Mouse (Mus musculus): Measurements from ENCODE around the gene Bbc3.
A peak's percentile ranks its signal among the peaks of the same experiment; 100 is the strongest.

Gene Bbc3

GRCm38 (mm10) chr7:16319216-16319615 is 11.0 kb downstream of the Bbc3 start:
- no peak for DNase-seq

GRCm38 (mm10) chr7:16320479-16320878 is 12.3 kb downstream of the Bbc3 start:
- DNase-seq, result no peak

GRCm38 (mm10) chr7:16324661-16325060 is 16.5 kb downstream of the Bbc3 start:
- DNase-seq, result no peak

GRCm38 (mm10) chr7:16325920-16326606 is 17.9 kb downstream of the Bbc3 start:
- DNase-seq, result peak; percentile 75

- DNase-seq, result no peak
Observed at GRCm38 (mm10) chr7:16326607-16326971, 18.4 kb downstream of the Bbc3 start.

- DNase-seq, result no peak
Observed at GRCm38 (mm10) chr7:16329146-16329545, 21.0 kb downstream of the Bbc3 start.

- DNase-seq, result no peak
Observed at GRCm38 (mm10) chr7:16337733-16338132, 29.5 kb downstream of the Bbc3 start.

GRCm38 (mm10) chr7:16344598-16344997 is 36.4 kb downstream of the Bbc3 start:
- DNase-seq, result no peak

GRCm38 (mm10) chr7:16345297-16345696 is 37.1 kb downstream of the Bbc3 start:
- no peak for DNase-seq

- DNase-seq, result no peak
Observed at GRCm38 (mm10) chr7:16349999-16350398, 41.8 kb downstream of the Bbc3 start.

- no peak for DNase-seq
Observed at GRCm38 (mm10) chr7:16355854-16356594, 47.8 kb downstream of the Bbc3 start.

- DNase-seq, result no peak
Observed at GRCm38 (mm10) chr7:16357602-16358001, 49.4 kb downstream of the Bbc3 start.

- no peak for DNase-seq
Observed at GRCm38 (mm10) chr7:16364319-16364718, 56.1 kb downstream of the Bbc3 start.

- no peak for DNase-seq
Observed at GRCm38 (mm10) chr7:16364901-16365500, 56.8 kb downstream of the Bbc3 start.

- DNase-seq, result no peak
Observed at GRCm38 (mm10) chr7:16366133-16366646, 58.0 kb downstream of the Bbc3 start.

GRCm38 (mm10) chr7:16366669-16367068 is 58.5 kb downstream of the Bbc3 start:
- no peak for DNase-seq
